Mouse (Mus musculus): ENCODE measurements around the gene Rnf144a. TPM values are rescaled to one million over a fixed set of nuclear protein-coding genes. Genes with fewer than 3 reads are reported as not detected.
A peak's percentile ranks its signal among the peaks of the same experiment; 100 is the strongest.

The Rnf144a gene
- polyA plus RNA-seq, 1 experiment from 2014 or later = 11.8 TPM

GRCm38 (mm10) chr12:26408707-26409106, 6.3 kb downstream of the Rnf144a start:
- H3K4me1 ChIP-seq (replicated peaks) = peaks cover 61% of the 10 kb centered on the region
- H3K4me2 ChIP-seq = no peak overlapping the region
- ATAC-seq (replicated peaks; ENCODE audit: insufficient number of reproducible peaks, insufficient read depth, low FRiP score, low read depth) = no peak
- H3K27me3 ChIP-seq = no peaks in the 10 kb centered on the region
- 62% methylated on average over 9 of the region's 9 CpGs for WGBS
- H3K9me3 ChIP-seq (replicated peaks) = no peaks in the 10 kb centered on the region
- H3K27ac ChIP-seq = no peak overlapping the region
- no peak overlapping the region for H3K4me3 ChIP-seq
- H3K36me3 ChIP-seq = no peaks in the 10 kb centered on the region
- no peak overlapping the region for H3K9ac ChIP-seq

GRCm38 (mm10) chr12:26404781-26405702, 10.0 kb downstream of the Rnf144a start:
- Histone ChIP-seq H3K27ac (peak overlapping the region; percentile 69), H3K4me3 (no peak overlapping the region), H3K36me3 (no peaks in the 10 kb centered on the region), H3K27me3 (no peaks in the 10 kb centered on the region), H3K9ac (no peak overlapping the region), H3K9me3 (replicated peaks) (no peaks in the 10 kb centered on the region), H3K4me1 (replicated peaks) (peaks cover 56% of the 10 kb centered on the region), H3K4me2 (peak overlapping the region; percentile 47)
- 37% methylated on average over 11 of the region's 11 CpGs for WGBS
- peak; percentile 66 for ATAC-seq (replicated peaks; ENCODE audit: insufficient number of reproducible peaks, insufficient read depth, low FRiP score, low read depth)

- WGBS = 70% methylated on average over 16 of the region's 16 CpGs
- Histone ChIP-seq H3K27ac (peak overlapping the region; percentile 35), H3K9me3 (replicated peaks) (no peaks in the 10 kb centered on the region), H3K36me3 (no peaks in the 10 kb centered on the region), H3K4me2 (no peak overlapping the region), H3K27me3 (no peaks in the 10 kb centered on the region), H3K9ac (no peak overlapping the region), H3K4me3 (no peak overlapping the region), H3K4me1 (replicated peaks) (peaks cover 47% of the 10 kb centered on the region)
- ATAC-seq (replicated peaks; ENCODE audit: insufficient number of reproducible peaks, insufficient read depth, low FRiP score, low read depth) = no peak
Measured at GRCm38 (mm10) chr12:26403372-26404125, 11.5 kb downstream of the Rnf144a start.

GRCm38 (mm10) chr12:26401696-26402470, 13.2 kb downstream of the Rnf144a start:
- WGBS = 53% methylated on average over 10 of the region's 10 CpGs
- Histone ChIP-seq H3K36me3 (no peaks in the 10 kb centered on the region), H3K9me3 (replicated peaks) (no peaks in the 10 kb centered on the region), H3K27me3 (no peaks in the 10 kb centered on the region), H3K4me2 (no peak overlapping the region), H3K9ac (no peak overlapping the region), H3K27ac (peak overlapping the region; percentile 56), H3K4me3 (no peak overlapping the region), H3K4me1 (replicated peaks) (peaks cover 36% of the 10 kb centered on the region)
- ATAC-seq (replicated peaks; ENCODE audit: insufficient number of reproducible peaks, insufficient read depth, low FRiP score, low read depth) = no peak

GRCm38 (mm10) chr12:26401254-26401653, 13.8 kb downstream of the Rnf144a start:
- peaks cover 36% of the 10 kb centered on the region for H3K4me1 ChIP-seq (replicated peaks)
- no peak overlapping the region for H3K4me3 ChIP-seq
- H3K27ac ChIP-seq = peak overlapping the region; percentile 56
- no peaks in the 10 kb centered on the region for H3K36me3 ChIP-seq
- no peak overlapping the region for H3K9ac ChIP-seq
- WGBS = 49% methylated on average over 1 of the region's 1 CpGs
- H3K27me3 ChIP-seq = no peaks in the 10 kb centered on the region
- H3K9me3 ChIP-seq (replicated peaks) = no peaks in the 10 kb centered on the region
- no peak overlapping the region for H3K4me2 ChIP-seq
- ATAC-seq (replicated peaks; ENCODE audit: insufficient number of reproducible peaks, insufficient read depth, low FRiP score, low read depth) = no peak

- Histone ChIP-seq H3K27me3 (no peaks in the 10 kb centered on the region), H3K9ac (no peak overlapping the region), H3K4me3 (no peak overlapping the region), H3K36me3 (no peaks in the 10 kb centered on the region), H3K4me1 (replicated peaks) (peaks cover 31% of the 10 kb centered on the region), H3K4me2 (no peak overlapping the region), H3K9me3 (replicated peaks) (no peaks in the 10 kb centered on the region), H3K27ac (no peak overlapping the region)
- 100% methylated on average over 1 of the region's 1 CpGs for WGBS
- ATAC-seq (replicated peaks; ENCODE audit: insufficient number of reproducible peaks, insufficient read depth, low FRiP score, low read depth) = no peak
Measured at GRCm38 (mm10) chr12:26400762-26401161, 14.3 kb downstream of the Rnf144a start.

GRCm38 (mm10) chr12:26399391-26399790, 15.7 kb downstream of the Rnf144a start:
- Histone ChIP-seq H3K36me3 (no peaks in the 10 kb centered on the region), H3K4me3 (no peak overlapping the region), H3K4me2 (no peak overlapping the region), H3K9me3 (replicated peaks) (no peaks in the 10 kb centered on the region), H3K27ac (no peak overlapping the region), H3K4me1 (replicated peaks) (peaks cover 17% of the 10 kb centered on the region), H3K27me3 (no peaks in the 10 kb centered on the region), H3K9ac (no peak overlapping the region)
- no peak for ATAC-seq (replicated peaks; ENCODE audit: insufficient number of reproducible peaks, insufficient read depth, low FRiP score, low read depth)
- 81% methylated on average over 6 of the region's 6 CpGs for WGBS

GRCm38 (mm10) chr12:26398597-26398996, 16.5 kb downstream of the Rnf144a start:
- Histone ChIP-seq H3K27ac (no peak overlapping the region), H3K36me3 (no peaks in the 10 kb centered on the region), H3K9me3 (replicated peaks) (no peaks in the 10 kb centered on the region), H3K4me2 (no peak overlapping the region), H3K27me3 (no peaks in the 10 kb centered on the region), H3K4me1 (replicated peaks) (peaks cover 11% of the 10 kb centered on the region), H3K4me3 (no peak overlapping the region), H3K9ac (no peak overlapping the region)
- 54% methylated on average over 2 of the region's 2 CpGs for WGBS
- no peak for ATAC-seq (replicated peaks; ENCODE audit: insufficient number of reproducible peaks, insufficient read depth, low FRiP score, low read depth)

GRCm38 (mm10) chr12:26394485-26395470, 20.3 kb downstream of the Rnf144a start:
- Histone ChIP-seq H3K36me3 (no peaks in the 10 kb centered on the region), H3K4me1 (replicated peaks) (no peaks in the 10 kb centered on the region), H3K4me2 (no peak overlapping the region), H3K27ac (no peak overlapping the region), H3K9me3 (replicated peaks) (no peaks in the 10 kb centered on the region), H3K27me3 (no peaks in the 10 kb centered on the region), H3K4me3 (no peak overlapping the region), H3K9ac (no peak overlapping the region)
- WGBS = 73% methylated on average over 13 of the region's 13 CpGs
- no peak for ATAC-seq (replicated peaks; ENCODE audit: insufficient number of reproducible peaks, insufficient read depth, low FRiP score, low read depth)

- no peak overlapping the region for H3K4me2 ChIP-seq
- H3K9me3 ChIP-seq (replicated peaks) = no peaks in the 10 kb centered on the region
- H3K27ac ChIP-seq = no peak overlapping the region
- WGBS = 74% methylated on average over 5 of the region's 5 CpGs
- H3K36me3 ChIP-seq = no peaks in the 10 kb centered on the region
- no peak for ATAC-seq (replicated peaks; ENCODE audit: insufficient number of reproducible peaks, insufficient read depth, low FRiP score, low read depth)
- no peak overlapping the region for H3K9ac ChIP-seq
- no peaks in the 10 kb centered on the region for H3K4me1 ChIP-seq (replicated peaks)
- H3K27me3 ChIP-seq = no peaks in the 10 kb centered on the region
- no peak overlapping the region for H3K4me3 ChIP-seq
Measured at GRCm38 (mm10) chr12:26393291-26393690, 21.8 kb downstream of the Rnf144a start.

Measured in heart, embryonic 15.5 days (tissue).